Mouse (Mus musculus): ENCODE measurements around the gene Tefm. TPM values are rescaled to one million over a fixed set of nuclear protein-coding genes. Genes with fewer than 3 reads are reported as not detected.

The Tefm gene
- polyA plus RNA-seq, 1 experiment from 2014 or later: 32.2 TPM

- ATAC-seq (ENCODE audit: insufficient number of reproducible peaks, insufficient read depth, low FRiP score, low TSS enrichment): no peak
- Histone ChIP-seq H3K4me1 (peaks cover 3% of the 10 kb centered on the region; the same call in 1 of the 2 replicates), H3K27me3 (no peaks in the 10 kb centered on the region), H3K9me3 (no peaks in the 10 kb centered on the region), H3K4me3 (no peak overlapping the region), H3K4me2 (replicated peaks) (no peak overlapping the region), H3K36me3 (peaks cover 48% of the 10 kb centered on the region), H3K9ac (no peak overlapping the region), H3K27ac (no peak overlapping the region)
- WGBS: 93% methylated on average over 13 of the region's 13 CpGs
Measured at GRCm38 (mm10) chr11:80136786-80137185, 5.2 kb downstream of the Tefm start.

GRCm38 (mm10) chr11:80135954-80136683 lies 5.9 kb downstream of the Tefm start:
- H3K27ac ChIP-seq: no peak overlapping the region
- ATAC-seq (ENCODE audit: insufficient number of reproducible peaks, insufficient read depth, low FRiP score, low TSS enrichment): no peak
- peaks cover 3% of the 10 kb centered on the region; the same call in 1 of the 2 replicates for H3K4me1 ChIP-seq
- H3K4me3 ChIP-seq: no peak overlapping the region
- H3K4me2 ChIP-seq (replicated peaks): no peak overlapping the region
- peaks cover 52% of the 10 kb centered on the region for H3K36me3 ChIP-seq
- no peak overlapping the region for H3K9ac ChIP-seq
- H3K9me3 ChIP-seq: no peaks in the 10 kb centered on the region
- H3K27me3 ChIP-seq: no peaks in the 10 kb centered on the region
- 90% methylated on average over 11 of the region's 11 CpGs for WGBS

- H3K27ac ChIP-seq: no peak overlapping the region
- H3K4me3 ChIP-seq: no peak overlapping the region
- H3K36me3 ChIP-seq: peaks cover 61% of the 10 kb centered on the region
- no peak overlapping the region for H3K4me2 ChIP-seq (replicated peaks)
- 80% methylated on average over 4 of the region's 4 CpGs for WGBS
- no peaks in the 10 kb centered on the region for H3K27me3 ChIP-seq
- no peak overlapping the region for H3K9ac ChIP-seq
- H3K9me3 ChIP-seq: no peaks in the 10 kb centered on the region
- ATAC-seq (ENCODE audit: insufficient number of reproducible peaks, insufficient read depth, low FRiP score, low TSS enrichment): no peak
- no peaks in the 10 kb centered on the region for H3K4me1 ChIP-seq
Measured at GRCm38 (mm10) chr11:80134744-80135143, 7.2 kb downstream of the Tefm start.

GRCm38 (mm10) chr11:80132050-80132449 lies 9.9 kb downstream of the Tefm start:
- Histone ChIP-seq H3K4me1 (no peaks in the 10 kb centered on the region), H3K4me3 (no peak overlapping the region), H3K9ac (no peak overlapping the region), H3K27me3 (no peaks in the 10 kb centered on the region), H3K27ac (no peak overlapping the region), H3K4me2 (replicated peaks) (no peak overlapping the region), H3K36me3 (peaks cover 56% of the 10 kb centered on the region), H3K9me3 (no peaks in the 10 kb centered on the region)
- no peak for ATAC-seq (ENCODE audit: insufficient number of reproducible peaks, insufficient read depth, low FRiP score, low TSS enrichment)
- WGBS: 77% methylated on average over 1 of the region's 1 CpGs

GRCm38 (mm10) chr11:80116411-80116810 lies 25.6 kb downstream of the Tefm start:
- no peak for ATAC-seq (ENCODE audit: insufficient number of reproducible peaks, insufficient read depth, low FRiP score, low TSS enrichment)
- 95% methylated on average over 1 of the region's 1 CpGs for WGBS
- Histone ChIP-seq H3K9ac (no peak overlapping the region), H3K4me3 (no peak overlapping the region), H3K4me2 (replicated peaks) (no peak overlapping the region), H3K36me3 (peaks cover 64% of the 10 kb centered on the region), H3K27me3 (no peaks in the 10 kb centered on the region), H3K9me3 (no peaks in the 10 kb centered on the region), H3K4me1 (no peaks in the 10 kb centered on the region), H3K27ac (no peak overlapping the region)

GRCm38 (mm10) chr11:80104407-80104806 lies 37.6 kb downstream of the Tefm start:
- Histone ChIP-seq H3K9me3 (no peaks in the 10 kb centered on the region), H3K36me3 (peaks cover 41% of the 10 kb centered on the region), H3K27me3 (no peaks in the 10 kb centered on the region), H3K4me2 (replicated peaks) (no peak overlapping the region), H3K4me1 (no peaks in the 10 kb centered on the region), H3K27ac (no peak overlapping the region), H3K9ac (no peak overlapping the region), H3K4me3 (no peak overlapping the region)
- no peak for ATAC-seq (ENCODE audit: insufficient number of reproducible peaks, insufficient read depth, low FRiP score, low TSS enrichment)
- WGBS: 93% methylated on average over 1 of the region's 1 CpGs

- no peak overlapping the region for H3K27ac ChIP-seq
- H3K4me1 ChIP-seq: no peaks in the 10 kb centered on the region
- no peak overlapping the region for H3K9ac ChIP-seq
- H3K36me3 ChIP-seq: peaks cover 36% of the 10 kb centered on the region
- H3K9me3 ChIP-seq: no peaks in the 10 kb centered on the region
- H3K27me3 ChIP-seq: no peaks in the 10 kb centered on the region
- H3K4me2 ChIP-seq (replicated peaks): no peak overlapping the region
- no peak overlapping the region for H3K4me3 ChIP-seq
- 93% methylated on average over 6 of the region's 6 CpGs for WGBS
- no peak for ATAC-seq (ENCODE audit: insufficient number of reproducible peaks, insufficient read depth, low FRiP score, low TSS enrichment)
Measured at GRCm38 (mm10) chr11:80101298-80101697, 40.7 kb downstream of the Tefm start.

GRCm38 (mm10) chr11:80098444-80099056 lies 43.4 kb downstream of the Tefm start:
- Histone ChIP-seq H3K4me2 (replicated peaks) (no peak overlapping the region), H3K9ac (no peak overlapping the region), H3K4me3 (no peak overlapping the region), H3K27me3 (no peaks in the 10 kb centered on the region), H3K4me1 (no peaks in the 10 kb centered on the region), H3K9me3 (no peaks in the 10 kb centered on the region), H3K36me3 (peaks cover 37% of the 10 kb centered on the region), H3K27ac (no peak overlapping the region)
- ATAC-seq (ENCODE audit: insufficient number of reproducible peaks, insufficient read depth, low FRiP score, low TSS enrichment): no peak
- WGBS: 91% methylated on average over 3 of the region's 3 CpGs

- Histone ChIP-seq H3K27ac (no peak overlapping the region), H3K4me2 (replicated peaks) (peak overlapping the region; percentile 78), H3K4me3 (peak overlapping the region; percentile 100), H3K4me1 (peaks cover 14% of the 10 kb centered on the region), H3K9ac (peak overlapping the region; percentile 99; the same call in 1 of the 2 replicates), H3K27me3 (no peaks in the 10 kb centered on the region), H3K36me3 (peaks cover 7% of the 10 kb centered on the region; the same call in 1 of the 2 replicates), H3K9me3 (no peaks in the 10 kb centered on the region)
- 67% methylated on average over 3 of the region's 3 CpGs for WGBS
- no peak for ATAC-seq (ENCODE audit: insufficient number of reproducible peaks, insufficient read depth, low FRiP score, low TSS enrichment)
Measured at GRCm38 (mm10) chr11:80090555-80091164, 51.3 kb downstream of the Tefm start.

GRCm38 (mm10) chr11:80089817-80090214 lies 52.2 kb downstream of the Tefm start:
- H3K36me3 ChIP-seq: 0 out of 2 replicates have a peak, but pooled peaks cover 2% of the 10 kb centered on the region
- under 1% methylated on average over 14 of the region's 14 CpGs for WGBS
- H3K27ac ChIP-seq: peak overlapping the region; percentile 77; the same call in 1 of the 2 replicates
- H3K9ac ChIP-seq: peak overlapping the region; percentile 99
- no peak for ATAC-seq (ENCODE audit: insufficient number of reproducible peaks, insufficient read depth, low FRiP score, low TSS enrichment)
- H3K27me3 ChIP-seq: no peaks in the 10 kb centered on the region
- H3K4me3 ChIP-seq: peak overlapping the region; percentile 100
- no peaks in the 10 kb centered on the region for H3K9me3 ChIP-seq
- H3K4me2 ChIP-seq (replicated peaks): peak overlapping the region; percentile 78
- peaks cover 14% of the 10 kb centered on the region for H3K4me1 ChIP-seq

GRCm38 (mm10) chr11:80088917-80089816 lies 52.8 kb downstream of the Tefm start, which contains the start of gene Atad5:
Gene Atad5 (plus strand): TSS chr11:80089400.
- peak within 1 kb of the TSS; percentile 78 for H3K4me2 ChIP-seq (replicated peaks)
- peak within 1 kb of the TSS; percentile 77 for H3K27ac ChIP-seq
- H3K4me1 ChIP-seq: peaks cover 14% of the 10 kb centered on the region
- WGBS: 6% methylated on average over 57 of the region's 57 CpGs
- peak within 1 kb of the TSS; percentile 99 for H3K9ac ChIP-seq
- no peaks in the 10 kb centered on the region for H3K36me3 ChIP-seq
- H3K9me3 ChIP-seq: no peaks in the 10 kb centered on the region
- 0 out of 2 replicates have a peak, but pooled peaks have one; percentile 58 for ATAC-seq (ENCODE audit: insufficient number of reproducible peaks, insufficient read depth, low FRiP score, low TSS enrichment)
- no peaks in the 10 kb centered on the region for H3K27me3 ChIP-seq
- H3K4me3 ChIP-seq: peak within 1 kb of the TSS; percentile 100

Measured in embryonic facial prominence, embryonic 12.5 days (tissue).